21 mouse cellular contexts compared by ENCODE assay signal in genomic region chr11:72989044-72989443, GRCm38 (mm10). TPM values are rescaled to one million over a fixed set of nuclear protein-coding genes. Genes with fewer than 3 reads are reported as not detected.
DNase-seq lines count a peak whose midpoint lies in the region; ATAC-seq and TF ChIP-seq lines count a peak whose summit lies in the region.
"Had no signal": no experiment of that assay in that cellular context is flagged by ENCODE, and none has a peak within 500 bp of the region (broad histone marks: within the 10 kb centered on the region; RNA-seq: fewer than 3 reads in every experiment).

No protein-coding gene starts in this region.

- no peak overlapping the region for H3K27ac ChIP-seq in kidney, postnatal 0 days
- H3K27ac ChIP-seq in lung, postnatal 0 days (ENCODE audit: low read length) = no peak overlapping the region
- H3K27ac ChIP-seq in intestine, postnatal 0 days (ENCODE audit: low read depth, low read length) = no peak overlapping the region
- H3K27ac ChIP-seq in stomach, postnatal 0 days (replicated peaks) = no peak overlapping the region
- H3K27ac ChIP-seq: embryonic facial prominence, embryonic 15.5 days; forebrain, embryonic 10.5 days; heart, adult 2 months had no signal

- H3K9ac ChIP-seq in kidney, postnatal 0 days (ENCODE audit: low read depth, low read length) = no peak overlapping the region
- H3K9ac ChIP-seq in lung, postnatal 0 days (replicated peaks; ENCODE audit: low read depth) = no peak overlapping the region
- H3K9ac ChIP-seq in intestine, postnatal 0 days (ENCODE audit: low read depth, low read length) = no peak overlapping the region
- H3K9ac ChIP-seq in stomach, postnatal 0 days (ENCODE audit: low read length) = no peak overlapping the region
- H3K9ac ChIP-seq: embryonic facial prominence, embryonic 15.5 days; heart, embryonic 13.5 days had no signal

- DNase-seq in kidney, postnatal 0 days (ENCODE audit: low spot score) = no peak
- no peak for DNase-seq in kidney, adult 8-10 months
- peak; percentile 65 for DNase-seq in lung, postnatal 0 days (ENCODE audit: low spot score)
- DNase-seq in lung, postnatal 4 days = no peak
- DNase-seq in stomach, postnatal 0 days (ENCODE audit: low spot score) = no peak
- no peak for DNase-seq in frontal cortex, adult 2 months (ENCODE audit: extremely low spot score in 1 of 2, low spot score in 1 of 2)
- no peak for DNase-seq in left cerebral cortex, postnatal 4 days
- DNase-seq: adrenal gland, postnatal 10 days; cerebellum, adult 11 months; cerebellum, adult 8-10 months; cerebellum, postnatal 14 days; embryo, embryonic 11 days; gastrocnemius, postnatal 10 days; heart, adult 2 months; heart, postnatal 36 days had no signal

- no peaks in the 10 kb centered on the region for H3K36me3 ChIP-seq in kidney, postnatal 0 days (ENCODE audit: insufficient read depth, low read length)
- no peaks in the 10 kb centered on the region for H3K36me3 ChIP-seq in lung, postnatal 0 days (ENCODE audit: insufficient read depth, low read length)
- no peaks in the 10 kb centered on the region; the same call in 1 of the 2 replicates for H3K36me3 ChIP-seq in intestine, postnatal 0 days (ENCODE audit: control insufficient read depth, insufficient read depth)
- H3K36me3 ChIP-seq in stomach, postnatal 0 days (ENCODE audit: control insufficient read depth, insufficient read depth, low read length) = no peaks in the 10 kb centered on the region
- H3K36me3 ChIP-seq: embryonic facial prominence, embryonic 15.5 days; forebrain, embryonic 10.5 days; heart, embryonic 13.5 days had no signal

- TF ChIP-seq EP300 in lung, postnatal 0 days (IDR thresholded peaks at IDR 0.05) = no peak
- no peak for TF ChIP-seq EP300 in stomach, postnatal 0 days (optimal IDR thresholded peaks at IDR 0.05)

- 0 out of 2 replicates have a peak, but pooled peaks have one; percentile 19 for ATAC-seq in kidney, postnatal 0 days (replicated peaks; ENCODE audit: low FRiP score, low read depth)
- peak; percentile 65 for ATAC-seq in lung, postnatal 0 days
- peak; percentile 31; the same call in 1 of the 2 replicates for ATAC-seq in intestine, postnatal 0 days
- ATAC-seq in stomach, postnatal 0 days (ENCODE audit: low FRiP score, low TSS enrichment) = peak; percentile 12; the same call in 1 of the 2 replicates
- ATAC-seq: forebrain, embryonic 14.5 days had no signal

- H3K4me2 ChIP-seq in kidney, postnatal 0 days (ENCODE audit: low read length) = no peak overlapping the region
- no peak overlapping the region for H3K4me2 ChIP-seq in lung, postnatal 0 days (replicated peaks; ENCODE audit: low read depth, low read length)
- H3K4me2 ChIP-seq in intestine, postnatal 0 days (replicated peaks; ENCODE audit: low read depth) = no peak overlapping the region
- no peak overlapping the region for H3K4me2 ChIP-seq in stomach, postnatal 0 days (replicated peaks; ENCODE audit: low read depth)
- H3K4me2 ChIP-seq: embryonic facial prominence, embryonic 15.5 days; heart, embryonic 13.5 days had no signal

- H3K27me3 ChIP-seq in kidney, postnatal 0 days (ENCODE audit: insufficient read depth, low read length) = no peaks in the 10 kb centered on the region
- H3K27me3 ChIP-seq in lung, postnatal 0 days (replicated peaks; ENCODE audit: insufficient read depth, low read length) = no peaks in the 10 kb centered on the region
- no peaks in the 10 kb centered on the region for H3K27me3 ChIP-seq in intestine, postnatal 0 days (replicated peaks; ENCODE audit: control insufficient read depth, insufficient read depth, low read length)
- no peaks in the 10 kb centered on the region for H3K27me3 ChIP-seq in stomach, postnatal 0 days (ENCODE audit: control insufficient read depth, insufficient read depth, low read length)
- H3K27me3 ChIP-seq: embryonic facial prominence, embryonic 15.5 days had no signal

- WGBS in kidney, postnatal 0 days = 72% methylated on average over 6 of the region's 6 CpGs
- 59% methylated on average over 6 of the region's 6 CpGs for WGBS in lung, postnatal 0 days
- 55% methylated on average over 6 of the region's 6 CpGs for WGBS in intestine, postnatal 0 days
- 73% methylated on average over 6 of the region's 6 CpGs for WGBS in stomach, postnatal 0 days

- no peaks in the 10 kb centered on the region for H3K9me3 ChIP-seq in kidney, postnatal 0 days (replicated peaks; ENCODE audit: low read length)
- H3K9me3 ChIP-seq in lung, postnatal 0 days (ENCODE audit: low read length) = no peaks in the 10 kb centered on the region
- H3K9me3 ChIP-seq in intestine, postnatal 0 days (ENCODE audit: control insufficient read depth) = no peaks in the 10 kb centered on the region
- H3K9me3 ChIP-seq in stomach, postnatal 0 days (ENCODE audit: control insufficient read depth, low read length) = no peaks in the 10 kb centered on the region
- H3K9me3 ChIP-seq: embryonic facial prominence, embryonic 15.5 days; forebrain, embryonic 10.5 days; heart, embryonic 13.5 days had no signal

- H3K4me1 ChIP-seq in kidney, postnatal 0 days (replicated peaks; ENCODE audit: insufficient read depth, low read length) = peaks cover 17% of the 10 kb centered on the region
- H3K4me1 ChIP-seq in lung, postnatal 0 days (ENCODE audit: insufficient read depth, low read depth, low read length) = peaks cover 14% of the 10 kb centered on the region
- H3K4me1 ChIP-seq in intestine, postnatal 0 days (replicated peaks; ENCODE audit: control insufficient read depth, insufficient read depth, low read length) = 0 out of 2 replicates have a peak, but pooled peaks cover 6% of the 10 kb centered on the region
- H3K4me1 ChIP-seq in stomach, postnatal 0 days (replicated peaks; ENCODE audit: control insufficient read depth, insufficient read depth) = peaks cover 6% of the 10 kb centered on the region; the same call in 1 of the 2 replicates
- H3K4me1 ChIP-seq: embryonic facial prominence, embryonic 15.5 days had no signal

- intact Hi-C loops in left cerebral cortex, postnatal 4 days (cut with DNase I) = no loop called here

- no peak for TF ChIP-seq CTCF in kidney, postnatal 0 days (IDR thresholded peaks at IDR 0.05; ENCODE audit: low read depth)
- no peak for TF ChIP-seq CTCF in lung, postnatal 0 days (IDR thresholded peaks at IDR 0.05)
- TF ChIP-seq CTCF in intestine, postnatal 0 days (IDR thresholded peaks at IDR 0.05; ENCODE audit: low read depth) = no peak
- TF ChIP-seq CTCF in stomach, postnatal 0 days (IDR thresholded peaks at IDR 0.05; ENCODE audit: low read depth) = no peak

- H3K4me3 ChIP-seq in kidney, postnatal 0 days (replicated peaks; ENCODE audit: low read depth, low read length) = no peak overlapping the region
- H3K4me3 ChIP-seq in lung, postnatal 0 days (ENCODE audit: low read depth, low read length) = no peak overlapping the region
- H3K4me3 ChIP-seq in intestine, postnatal 0 days (ENCODE audit: low read depth, low read length) = no peak overlapping the region
- H3K4me3 ChIP-seq in stomach, postnatal 0 days (ENCODE audit: low read depth, low read length) = no peak overlapping the region
- H3K4me3 ChIP-seq: embryonic facial prominence, embryonic 15.5 days; erythroblast, embryonic 14.5 days; forebrain, embryonic 10.5 days; heart, adult 2 months; heart, embryonic 13.5 days had no signal

RNA-seq across cellular contexts. Expression of gene P2rx1, which starts 9.9 kb away (rescaled TPM):
- polyA plus RNA-seq in kidney, postnatal 0 days (2015; fragmentation: Nextera tagmentation; extraction: Ambion mirVana) = 2.4 and 2.6 TPM in 2 replicates
- polyA plus RNA-seq in lung, postnatal 0 days (2015; fragmentation: Nextera tagmentation; extraction: Ambion mirVana) = 1.9 and 2.1 TPM in 2 replicates
- 3.4 and 4.1 TPM in 2 replicates for polyA plus RNA-seq in intestine, postnatal 0 days (2015; fragmentation: Nextera tagmentation; extraction: Ambion mirVana)
- polyA plus RNA-seq in stomach, postnatal 0 days (2015; fragmentation: Nextera tagmentation; extraction: Ambion mirVana) = 0.97 and 0.98 TPM in 2 replicates
- polyA plus RNA-seq in frontal cortex, adult 2 months (2012; rRNA removed) = 0.53 and 0.54 TPM in 2 replicates
- under 1 TPM; 0.28 to 0.50 TPM for total RNA-seq in left cerebral cortex, postnatal 4 days (2021)

RNA-seq across cellular contexts. Expression of gene Atp2a3, which starts 28.1 kb away (rescaled TPM):
- 9.9 and 10.0 TPM in 2 replicates for polyA plus RNA-seq in kidney, postnatal 0 days (2015; fragmentation: Nextera tagmentation; extraction: Ambion mirVana)
- polyA plus RNA-seq in lung, postnatal 0 days (2015; fragmentation: Nextera tagmentation; extraction: Ambion mirVana) = 30.7 and 33.1 TPM in 2 replicates
- 16.2 and 16.7 TPM in 2 replicates for polyA plus RNA-seq in intestine, postnatal 0 days (2015; fragmentation: Nextera tagmentation; extraction: Ambion mirVana)
- polyA plus RNA-seq in stomach, postnatal 0 days (2015; fragmentation: Nextera tagmentation; extraction: Ambion mirVana) = 19.6 and 21.9 TPM in 2 replicates
- 4.9 and 5.9 TPM in 2 replicates for polyA plus RNA-seq in frontal cortex, adult 2 months (2012; rRNA removed)
- total RNA-seq in left cerebral cortex, postnatal 4 days (2021) = 1 to 10 TPM; 2.3 to 2.5 TPM

RNA-seq across cellular contexts. Expression of gene Camkk1, which starts 29.8 kb away (rescaled TPM):
- 4.3 and 5.4 TPM in 2 replicates for polyA plus RNA-seq in kidney, postnatal 0 days (2015; fragmentation: Nextera tagmentation; extraction: Ambion mirVana)
- polyA plus RNA-seq in lung, postnatal 0 days (2015; fragmentation: Nextera tagmentation; extraction: Ambion mirVana) = 5.4 and 6.1 TPM in 2 replicates
- 3.2 and 3.5 TPM in 2 replicates for polyA plus RNA-seq in intestine, postnatal 0 days (2015; fragmentation: Nextera tagmentation; extraction: Ambion mirVana)
- 6.7 and 7.1 TPM in 2 replicates for polyA plus RNA-seq in stomach, postnatal 0 days (2015; fragmentation: Nextera tagmentation; extraction: Ambion mirVana)
- 65.4 and 65.7 TPM in 2 replicates for polyA plus RNA-seq in frontal cortex, adult 2 months (2012; rRNA removed)
- total RNA-seq in left cerebral cortex, postnatal 4 days (2021) = 10 to 100 TPM; 28.7 to 30.5 TPM

RNA-seq across cellular contexts. Expression of gene Ncbp3, which starts 58.5 kb away (rescaled TPM):
- polyA plus RNA-seq in kidney, postnatal 0 days (2015; fragmentation: Nextera tagmentation; extraction: Ambion mirVana) = 6.2 and 6.6 TPM in 2 replicates
- 5.3 and 6.5 TPM in 2 replicates for polyA plus RNA-seq in lung, postnatal 0 days (2015; fragmentation: Nextera tagmentation; extraction: Ambion mirVana)
- 3.4 and 4.6 TPM in 2 replicates for polyA plus RNA-seq in intestine, postnatal 0 days (2015; fragmentation: Nextera tagmentation; extraction: Ambion mirVana)
- polyA plus RNA-seq in stomach, postnatal 0 days (2015; fragmentation: Nextera tagmentation; extraction: Ambion mirVana) = 4.9 TPM in 2 replicates
- 7.5 and 7.7 TPM in 2 replicates for polyA plus RNA-seq in frontal cortex, adult 2 months (2012; rRNA removed)
- 10 to 100 TPM; 10.4 to 10.7 TPM for total RNA-seq in left cerebral cortex, postnatal 4 days (2021)

Comparison
In these comparisons a context has a peak if more than half of its experiments do, and no peak if none do; other contexts are left out.
1. ATAC-seq: peak in every context shown above with its lines; median percentile 65 in lung, postnatal 0 days; 31 in intestine, postnatal 0 days; 19 in kidney, postnatal 0 days; 12 in stomach, postnatal 0 days.